Mouse (Mus musculus) kidney, adult 2 months (tissue): ENCODE data around the gene Gba2.

Source experiments
- CTCF ChIP-seq: fragments of 200-500 bp; conservative IDR thresholded peaks from 2 replicates; pipeline ENCODE4 v1.5.1; 2011; ENCODE audit warnings: low read depth, mild to moderate bottlenecking, control low read depth, low read length, moderate library complexity, mixed read lengths; ENCODE audit not compliant: insufficient read depth, insufficient read length
- POLR2A ChIP-seq: fragments of 200-500 bp; IDR thresholded peaks from one replicate; pipeline ENCODE4 v1.6.1; 2011; ENCODE audit warnings: low read depth, low read length, control low read depth

DNA sequence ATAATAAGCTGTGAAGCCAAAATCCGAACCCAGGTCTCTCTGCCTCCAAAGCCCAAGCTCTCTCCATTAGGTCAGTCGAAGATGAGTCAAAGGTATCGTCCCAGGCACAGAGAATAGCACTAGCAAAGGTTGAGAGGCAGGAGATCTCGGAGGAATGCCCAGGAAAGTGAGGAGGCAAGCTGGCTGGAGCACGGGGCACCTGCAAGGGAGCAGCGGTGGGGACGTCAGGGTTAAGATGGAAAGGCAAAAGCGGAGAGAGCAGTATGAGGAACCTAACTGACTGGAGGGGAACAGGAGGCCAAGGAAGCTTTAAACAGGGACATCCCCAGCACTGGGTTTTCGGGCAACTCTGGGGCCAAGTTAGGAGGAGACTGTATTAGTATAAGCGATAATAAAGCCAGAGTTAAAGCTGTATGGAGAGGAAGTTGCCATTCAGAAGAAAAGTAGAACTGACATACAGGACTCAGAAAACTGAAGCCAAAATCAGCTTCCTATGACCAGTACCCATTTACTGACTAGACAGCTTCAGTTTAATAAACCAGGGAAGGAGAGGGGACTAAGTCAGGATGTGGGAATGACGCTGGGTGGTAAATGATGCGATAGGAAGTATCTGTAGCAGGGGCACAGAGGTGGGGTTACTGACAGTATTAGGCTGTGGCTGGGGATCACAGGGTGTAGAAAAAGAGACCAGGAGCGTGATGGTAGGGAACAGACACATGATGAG lies 19.0 kb downstream of the Gba2 start:
- TF ChIP-seq CTCF (no peak), POLR2A (no peak)
